Mouse (Mus musculus) heart, embryonic 11.5 days (tissue): ENCODE data around the gene Gmpr. TPM values are rescaled to one million over a fixed set of nuclear protein-coding genes. Genes with fewer than 3 reads are reported as not detected.

Source experiments
- ATAC-seq: fragments of 200-750 bp; cut with Nextera tagmentation; replicated peaks from 2 replicates; pipeline ENCODE4 v1.8.0; 2017; ENCODE audit warnings: moderate library complexity; ENCODE audit not compliant: insufficient number of reproducible peaks, low FRiP score, low TSS enrichment
- H3K27ac ChIP-seq: fragments of 300-500 bp; sonication (generic); 2 replicates; pipeline ENCODE4 v1.5.1; 2014; ENCODE audit warnings: mild to moderate bottlenecking, low read depth, low read length
- H3K27me3 ChIP-seq: fragments of 300-500 bp; sonication (generic); 2 replicates; pipeline ENCODE4 v1.6.1; 2014; ENCODE audit warnings: mild to moderate bottlenecking, low read length, mixed read lengths; ENCODE audit not compliant: control insufficient read depth, insufficient read depth
- H3K36me3 ChIP-seq: fragments of 300-500 bp; sonication (generic); 2 replicates; pipeline ENCODE4 v1.6.1; 2014; ENCODE audit warnings: mild to moderate bottlenecking, low read length, moderate library complexity, mixed read lengths; ENCODE audit not compliant: control insufficient read depth, insufficient read depth
- H3K4me1 ChIP-seq: fragments of 300-500 bp; sonication (generic); 2 replicates; pipeline ENCODE4 v1.6.1; 2014; ENCODE audit warnings: low read length; ENCODE audit not compliant: control insufficient read depth, insufficient read depth
- H3K4me2 ChIP-seq: fragments of 300-500 bp; sonication (generic); 2 replicates; pipeline ENCODE4 v1.6.1; 2014; ENCODE audit warnings: mild to moderate bottlenecking, moderate library complexity
- H3K4me3 ChIP-seq: fragments of 300-500 bp; sonication (generic); 2 replicates; pipeline ENCODE4 v1.5.1; 2014; ENCODE audit warnings: low read depth, low read length
- H3K9ac ChIP-seq: fragments of 300-500 bp; sonication (generic); 2 replicates; pipeline ENCODE4 v1.6.1; 2014; ENCODE audit warnings: mild to moderate bottlenecking, low read depth, low read length, moderate library complexity
- H3K9me3 ChIP-seq: fragments of 300-500 bp; sonication (generic); replicated peaks from 2 replicates; pipeline ENCODE4 v1.6.1; 2016; ENCODE audit warnings: low read length; ENCODE audit not compliant: control insufficient read depth
- WGBS: fragments of 180-500 bp; shearing (Covaris S2); extraction: QIAGEN DNeasy Blood & Tissue Kit; methylation state at CpG from one replicate; pipeline ENCODE4 v1.1.7; 2014; ENCODE audit not compliant: insufficient replicate concordance; 5-methylcytosine and 5-hydroxymethylcytosine counted together
- polyA plus RNA-seq: library from polyadenylated mRNA; unstranded; fragments of >200 nt; fragmentation: Nextera tagmentation; extraction: Ambion mirVana; gene quantifications from 2 replicates; pipeline ENCODE4 v1.2.1, GENCODE M21; 2014

The Gmpr gene
- polyA plus RNA-seq, 1 experiment from 2014 or later = 176 TPM

DNA sequence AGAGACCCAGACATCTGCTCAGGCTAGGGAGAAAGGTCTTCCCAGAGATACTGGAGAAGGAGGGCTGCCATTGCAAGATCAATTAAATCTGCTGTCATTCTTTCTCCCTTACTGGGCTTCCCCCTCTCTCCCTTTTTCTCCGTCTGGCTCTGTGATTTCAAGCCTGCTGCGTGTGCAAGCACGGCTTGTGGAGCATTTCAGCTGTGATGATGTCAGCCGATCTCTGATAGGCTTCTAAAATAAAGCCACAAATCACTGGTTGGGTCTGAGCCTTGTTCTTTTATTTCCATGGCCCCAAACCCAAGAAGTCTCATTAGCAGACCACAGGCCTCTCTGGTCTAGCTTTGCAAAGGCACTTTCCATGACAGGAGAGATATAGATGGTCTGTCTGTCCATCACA lies 57.7 kb downstream of the Gmpr start:
- WGBS = 66% methylated on average over 4 of the region's 4 CpGs
- no peak for ATAC-seq

DNA sequence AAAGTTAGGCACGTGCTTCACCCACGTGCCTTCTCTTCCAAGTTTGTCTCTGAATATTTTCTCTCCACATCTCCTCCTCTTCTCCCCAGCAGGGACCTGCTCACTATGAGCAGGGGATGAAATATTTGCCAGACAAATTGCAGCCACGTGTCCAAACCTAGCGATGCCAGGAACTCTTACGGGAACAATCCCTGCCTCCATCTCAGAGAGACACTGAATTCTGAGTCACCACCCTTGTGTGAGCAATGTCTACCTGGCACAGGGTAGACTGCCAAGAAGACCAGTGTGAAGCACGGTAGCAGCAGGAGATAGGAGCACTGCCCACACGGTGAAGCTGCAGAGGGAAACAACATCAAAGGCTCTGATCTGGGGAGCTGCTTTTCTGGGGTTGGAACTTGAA lies 62.7 kb downstream of the Gmpr start:
- H3K4me3 ChIP-seq = no peak overlapping the region
- no peak overlapping the region for H3K9ac ChIP-seq
- WGBS = 67% methylated on average over 7 of the region's 7 CpGs
- H3K4me2 ChIP-seq = no peak overlapping the region
- no peaks in the 10 kb centered on the region; the same call in none of the 2 replicates for H3K36me3 ChIP-seq
- H3K27me3 ChIP-seq = no peaks in the 10 kb centered on the region
- no peak overlapping the region for H3K27ac ChIP-seq
- no peaks in the 10 kb centered on the region for H3K9me3 ChIP-seq
- ATAC-seq = no peak
- H3K4me1 ChIP-seq = peaks cover 3% of the 10 kb centered on the region; the same call in 1 of the 2 replicates

More for the DNA sequence above, 57.7 kb downstream of the Gmpr start:
- no peaks in the 10 kb centered on the region for H3K27me3 ChIP-seq
- H3K36me3 ChIP-seq = no peaks in the 10 kb centered on the region; the same call in none of the 2 replicates
- no peaks in the 10 kb centered on the region for H3K9me3 ChIP-seq
- H3K4me2 ChIP-seq = no peak overlapping the region
- peaks cover 23% of the 10 kb centered on the region; the same call in 1 of the 2 replicates for H3K4me1 ChIP-seq
- H3K27ac ChIP-seq = no peak overlapping the region
- no peak overlapping the region for H3K9ac ChIP-seq
- H3K4me3 ChIP-seq = no peak overlapping the region

DNA sequence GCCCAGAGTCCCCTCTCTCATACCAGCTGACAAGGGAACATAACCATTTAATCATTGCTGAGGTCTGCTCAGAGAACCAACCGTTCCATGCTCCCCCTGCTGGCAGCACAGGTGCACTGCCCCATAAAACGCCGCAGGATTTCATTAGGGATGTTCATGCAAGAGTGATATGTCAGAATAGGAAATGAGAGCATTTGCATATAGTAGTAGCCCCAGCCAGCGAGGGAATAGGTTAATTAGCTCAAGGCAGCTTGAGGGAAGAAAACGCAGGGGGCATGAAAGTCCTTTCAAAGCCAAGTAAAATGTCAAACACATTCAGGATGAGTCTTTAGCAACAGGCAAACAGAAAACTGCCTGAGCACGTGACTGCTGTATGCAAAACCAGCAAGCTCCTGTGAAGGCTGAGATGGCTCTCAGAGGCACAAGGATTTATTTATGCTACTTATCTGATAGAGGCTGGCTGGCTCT lies 64.6 kb downstream of the Gmpr start:
- Histone ChIP-seq H3K9ac (no peak overlapping the region), H3K36me3 (no peaks in the 10 kb centered on the region; the same call in none of the 2 replicates), H3K4me1 (peaks cover 3% of the 10 kb centered on the region; the same call in 1 of the 2 replicates), H3K27me3 (no peaks in the 10 kb centered on the region), H3K4me2 (peak overlapping the region; percentile 45), H3K27ac (no peak overlapping the region), H3K4me3 (no peak overlapping the region), H3K9me3 (no peaks in the 10 kb centered on the region)
- no peak for ATAC-seq
- under 1% methylated on average over 6 of the region's 6 CpGs for WGBS

DNA sequence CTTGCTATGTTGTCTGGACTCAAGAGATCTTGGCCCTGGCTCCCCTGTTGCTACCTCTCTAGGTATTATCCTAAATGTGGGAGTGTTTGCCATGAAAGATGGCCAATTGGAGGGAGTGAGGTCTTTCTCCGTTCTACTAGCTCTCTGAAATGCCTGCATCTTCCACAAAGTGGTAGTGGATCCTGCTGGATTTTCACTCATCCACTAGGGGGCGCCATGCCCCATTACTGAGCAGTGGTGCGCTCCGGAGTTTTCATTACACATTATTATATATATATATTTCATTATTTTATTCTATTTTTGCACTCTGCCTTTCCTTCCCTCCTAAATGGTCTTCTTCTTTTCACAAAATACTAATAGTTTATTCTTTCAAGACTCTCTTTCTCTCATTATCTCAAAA lies 65.5 kb downstream of the Gmpr start:
- Histone ChIP-seq H3K4me1 (peaks cover 6% of the 10 kb centered on the region), H3K9ac (no peak overlapping the region), H3K9me3 (no peaks in the 10 kb centered on the region), H3K27me3 (no peaks in the 10 kb centered on the region), H3K27ac (no peak overlapping the region), H3K4me2 (no peak overlapping the region), H3K36me3 (no peaks in the 10 kb centered on the region), H3K4me3 (no peak overlapping the region)
- WGBS = 36% methylated on average over 4 of the region's 4 CpGs
- no peak for ATAC-seq

GRCm38 (mm10) chr13:45576185-45576584 lies 68.9 kb downstream of the Gmpr start:
- H3K9me3 ChIP-seq = no peaks in the 10 kb centered on the region
- H3K36me3 ChIP-seq = no peaks in the 10 kb centered on the region
- H3K4me2 ChIP-seq = peak overlapping the region; percentile 16; the same call in 1 of the 2 replicates
- peak overlapping the region; percentile 80 for H3K27ac ChIP-seq
- peaks cover 9% of the 10 kb centered on the region for H3K4me1 ChIP-seq
- H3K4me3 ChIP-seq = no peak overlapping the region
- H3K9ac ChIP-seq = peak overlapping the region; percentile 34; the same call in 1 of the 2 replicates
- H3K27me3 ChIP-seq = no peaks in the 10 kb centered on the region
- 0 out of 2 replicates have a peak, but pooled peaks have one; percentile 29 for ATAC-seq
- 63% methylated on average over 4 of the region's 4 CpGs for WGBS

GRCm38 (mm10) chr13:45577366-45577765 lies 70.1 kb downstream of the Gmpr start:
- no peak overlapping the region for H3K9ac ChIP-seq
- H3K27ac ChIP-seq = no peak overlapping the region
- H3K4me3 ChIP-seq = no peak overlapping the region
- H3K4me1 ChIP-seq = peaks cover 6% of the 10 kb centered on the region; the same call in 1 of the 2 replicates
- no peak overlapping the region for H3K4me2 ChIP-seq
- H3K9me3 ChIP-seq = no peaks in the 10 kb centered on the region
- ATAC-seq = no peak
- no peaks in the 10 kb centered on the region for H3K27me3 ChIP-seq
- H3K36me3 ChIP-seq = no peaks in the 10 kb centered on the region
- WGBS = 44% methylated on average over 5 of the region's 5 CpGs

DNA sequence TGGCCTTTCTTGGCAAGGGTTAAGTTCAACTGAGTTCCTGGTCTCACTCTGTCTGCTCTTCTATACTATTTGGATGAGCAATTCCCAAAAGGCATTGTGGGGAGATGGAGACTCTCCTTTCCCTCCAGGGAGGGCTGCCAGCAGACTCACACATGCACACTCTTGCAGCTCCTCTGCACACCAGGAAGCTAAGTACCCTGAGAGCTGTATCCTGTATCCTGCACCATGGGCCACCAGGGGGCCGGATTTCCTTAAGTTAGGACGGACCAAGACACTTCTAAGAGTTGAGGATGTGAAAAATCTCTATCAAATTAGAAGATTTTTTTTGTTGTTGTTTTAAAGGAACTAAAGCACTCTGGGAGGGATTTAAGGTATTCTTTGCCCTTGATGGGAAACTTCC lies 70.5 kb downstream of the Gmpr start:
- H3K9ac ChIP-seq = no peak overlapping the region
- no peak overlapping the region for H3K27ac ChIP-seq
- no peaks in the 10 kb centered on the region for H3K36me3 ChIP-seq
- H3K27me3 ChIP-seq = no peaks in the 10 kb centered on the region
- H3K4me2 ChIP-seq = no peak overlapping the region
- H3K4me1 ChIP-seq = peaks cover 6% of the 10 kb centered on the region; the same call in 1 of the 2 replicates
- no peak for ATAC-seq
- H3K4me3 ChIP-seq = no peak overlapping the region
- no peaks in the 10 kb centered on the region for H3K9me3 ChIP-seq
- WGBS = 39% methylated on average over 2 of the region's 2 CpGs

GRCm38 (mm10) chr13:45579751-45580150 lies 72.5 kb downstream of the Gmpr start:
- Histone ChIP-seq H3K36me3 (no peaks in the 10 kb centered on the region), H3K27me3 (no peaks in the 10 kb centered on the region), H3K9ac (no peak overlapping the region), H3K4me3 (no peak overlapping the region), H3K27ac (no peak overlapping the region), H3K4me1 (peaks cover 6% of the 10 kb centered on the region; the same call in 1 of the 2 replicates), H3K4me2 (no peak overlapping the region), H3K9me3 (no peaks in the 10 kb centered on the region)
- WGBS = 72% methylated on average over 3 of the region's 3 CpGs
- no peak for ATAC-seq

GRCm38 (mm10) chr13:45582294-45582693 lies 75.0 kb downstream of the Gmpr start:
- 78% methylated on average over 12 of the region's 12 CpGs for WGBS
- no peak overlapping the region for H3K4me3 ChIP-seq
- H3K27me3 ChIP-seq = no peaks in the 10 kb centered on the region
- H3K4me2 ChIP-seq = no peak overlapping the region
- H3K9me3 ChIP-seq = no peaks in the 10 kb centered on the region
- no peak overlapping the region for H3K27ac ChIP-seq
- H3K36me3 ChIP-seq = no peaks in the 10 kb centered on the region
- ATAC-seq = no peak
- no peak overlapping the region for H3K9ac ChIP-seq
- peaks cover 6% of the 10 kb centered on the region; the same call in 1 of the 2 replicates for H3K4me1 ChIP-seq
